Mouse (Mus musculus): ENCODE data around the gene Grid1. TPM values are rescaled to one million over a fixed set of nuclear protein-coding genes. Genes with fewer than 3 reads are reported as not detected.

The Grid1 gene
- polyA plus RNA-seq, 1 experiment = 0.24 TPM

DNA sequence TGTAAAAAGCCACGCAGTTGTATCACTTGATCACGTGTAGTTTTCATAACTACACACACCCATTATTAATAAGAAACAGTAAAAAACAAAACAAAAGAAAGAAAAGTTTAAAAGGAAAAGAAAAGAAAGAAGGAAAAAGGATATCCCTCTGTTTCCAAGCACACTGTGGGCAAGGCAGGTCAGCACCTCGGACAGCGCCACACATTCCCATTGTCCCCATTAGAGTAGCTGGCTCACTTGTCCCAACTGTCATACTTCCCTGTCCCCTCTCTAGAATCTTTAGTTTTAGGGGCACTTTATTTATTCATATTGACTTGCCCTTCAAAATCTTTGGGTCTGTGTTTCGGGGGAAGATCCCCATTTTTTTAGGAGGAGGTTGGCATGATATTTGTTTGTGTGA, 47.4 kb downstream of the Grid1 start:
- TF ChIP-seq EP300 (IDR thresholded peaks at IDR 0.05; ENCODE audit: insufficient read depth, low read depth, low read length) (no peak), CTCF (IDR thresholded peaks at IDR 0.05; ENCODE audit: low read depth, low read length) (no peak), POLR2A (IDR thresholded peaks at IDR 0.05; ENCODE audit: insufficient read depth, low read length) (no peak)
- Histone ChIP-seq H3K4me1 (ENCODE audit: control insufficient read depth, insufficient read depth, low read length) (no peaks in the 10 kb centered on the region), H3K27me3 (ENCODE audit: control insufficient read depth, insufficient read depth, low read length, poor library complexity, severe bottlenecking) (no peaks in the 10 kb centered on the region), H3K36me3 (ENCODE audit: control insufficient read depth, insufficient read depth, low read length, poor library complexity, severe bottlenecking) (no peaks in the 10 kb centered on the region), H3K9ac (ENCODE audit: low read depth, poor library complexity, severe bottlenecking) (no peak overlapping the region), H3K4me3 (ENCODE audit: low read depth, low read length) (no peak overlapping the region), H3K9me3 (replicated peaks; ENCODE audit: control insufficient read depth, insufficient read depth, low read length, poor library complexity, severe bottlenecking) (no peaks in the 10 kb centered on the region), H3K27ac (ENCODE audit: insufficient read depth, low read length) (no peak overlapping the region)

DNA sequence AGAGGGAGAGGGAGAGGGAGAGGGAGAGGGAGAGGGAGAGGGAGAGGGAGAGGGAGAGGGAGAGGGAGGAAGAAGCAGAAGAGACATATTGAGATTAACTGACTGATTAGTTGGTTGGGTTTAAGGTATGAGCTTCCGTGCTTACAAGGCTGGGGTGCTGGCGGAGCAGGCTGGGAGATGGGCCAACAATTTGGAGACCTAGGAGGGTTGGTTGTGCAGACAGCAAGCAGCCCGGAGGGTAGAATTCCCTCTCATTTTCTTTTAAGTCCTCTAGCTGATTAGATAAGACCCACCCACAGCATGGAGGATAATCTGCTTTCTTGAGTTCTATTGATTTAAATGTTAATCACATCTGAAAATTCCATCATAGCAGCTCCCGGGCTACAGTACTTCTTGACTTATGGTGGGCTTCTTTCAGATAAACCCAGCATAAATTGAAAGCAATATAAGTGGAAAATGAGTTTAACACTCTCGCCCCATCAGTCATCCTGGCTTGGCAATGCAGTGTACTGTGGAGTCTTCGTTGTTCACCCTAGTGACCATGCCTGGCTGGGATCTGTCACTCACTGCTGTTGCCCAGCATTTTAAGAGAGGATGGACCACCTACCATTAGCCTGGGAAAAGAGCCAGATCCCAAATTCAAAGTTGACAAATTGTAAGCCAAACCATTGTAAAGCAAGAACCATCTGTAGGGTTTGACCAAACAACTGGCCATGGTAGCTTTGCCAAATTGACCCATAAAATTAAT, 48.8 kb downstream of the Grid1 start:
- H3K9ac ChIP-seq (ENCODE audit: low read depth, poor library complexity, severe bottlenecking) = no peak overlapping the region
- no peaks in the 10 kb centered on the region for H3K36me3 ChIP-seq (ENCODE audit: control insufficient read depth, insufficient read depth, low read length, poor library complexity, severe bottlenecking)
- H3K4me3 ChIP-seq (ENCODE audit: low read depth, low read length) = no peak overlapping the region
- H3K9me3 ChIP-seq (replicated peaks; ENCODE audit: control insufficient read depth, insufficient read depth, low read length, poor library complexity, severe bottlenecking) = no peaks in the 10 kb centered on the region
- TF ChIP-seq CTCF (IDR thresholded peaks at IDR 0.05; ENCODE audit: low read depth, low read length) (no peak), POLR2A (IDR thresholded peaks at IDR 0.05; ENCODE audit: insufficient read depth, low read length) (no peak), EP300 (IDR thresholded peaks at IDR 0.05; ENCODE audit: insufficient read depth, low read depth, low read length) (no peak)
- H3K4me1 ChIP-seq (ENCODE audit: control insufficient read depth, insufficient read depth, low read length) = no peaks in the 10 kb centered on the region
- no peak overlapping the region for H3K27ac ChIP-seq (ENCODE audit: insufficient read depth, low read length)
- H3K27me3 ChIP-seq (ENCODE audit: control insufficient read depth, insufficient read depth, low read length, poor library complexity, severe bottlenecking) = no peaks in the 10 kb centered on the region

- no peak overlapping the region for H3K27ac ChIP-seq (ENCODE audit: insufficient read depth, low read length)
- H3K9ac ChIP-seq (ENCODE audit: low read depth, poor library complexity, severe bottlenecking) = no peak overlapping the region
- H3K4me3 ChIP-seq (ENCODE audit: low read depth, low read length) = no peak overlapping the region
- H3K36me3 ChIP-seq (ENCODE audit: control insufficient read depth, insufficient read depth, low read length, poor library complexity, severe bottlenecking) = no peaks in the 10 kb centered on the region
- TF ChIP-seq POLR2A (IDR thresholded peaks at IDR 0.05; ENCODE audit: insufficient read depth, low read length) (no peak), CTCF (IDR thresholded peaks at IDR 0.05; ENCODE audit: low read depth, low read length) (no peak), EP300 (IDR thresholded peaks at IDR 0.05; ENCODE audit: insufficient read depth, low read depth, low read length) (no peak)
- H3K27me3 ChIP-seq (ENCODE audit: control insufficient read depth, insufficient read depth, low read length, poor library complexity, severe bottlenecking) = no peaks in the 10 kb centered on the region
- H3K4me1 ChIP-seq (ENCODE audit: control insufficient read depth, insufficient read depth, low read length) = peaks cover 3% of the 10 kb centered on the region
- H3K9me3 ChIP-seq (replicated peaks; ENCODE audit: control insufficient read depth, insufficient read depth, low read length, poor library complexity, severe bottlenecking) = no peaks in the 10 kb centered on the region
Observed at GRCm38 (mm10) chr14:34879996-34880395, 60.1 kb downstream of the Grid1 start.

- Histone ChIP-seq H3K36me3 (ENCODE audit: control insufficient read depth, insufficient read depth, low read length, poor library complexity, severe bottlenecking) (no peaks in the 10 kb centered on the region), H3K9ac (ENCODE audit: low read depth, poor library complexity, severe bottlenecking) (no peak overlapping the region), H3K4me1 (ENCODE audit: control insufficient read depth, insufficient read depth, low read length) (peaks cover 3% of the 10 kb centered on the region), H3K9me3 (replicated peaks; ENCODE audit: control insufficient read depth, insufficient read depth, low read length, poor library complexity, severe bottlenecking) (no peaks in the 10 kb centered on the region), H3K27me3 (ENCODE audit: control insufficient read depth, insufficient read depth, low read length, poor library complexity, severe bottlenecking) (no peaks in the 10 kb centered on the region), H3K4me3 (ENCODE audit: low read depth, low read length) (no peak overlapping the region), H3K27ac (ENCODE audit: insufficient read depth, low read length) (no peak overlapping the region)
- TF ChIP-seq CTCF (IDR thresholded peaks at IDR 0.05; ENCODE audit: low read depth, low read length) (no peak), POLR2A (IDR thresholded peaks at IDR 0.05; ENCODE audit: insufficient read depth, low read length) (no peak), EP300 (IDR thresholded peaks at IDR 0.05; ENCODE audit: insufficient read depth, low read depth, low read length) (no peak)
Observed at GRCm38 (mm10) chr14:34880431-34881421, 60.8 kb downstream of the Grid1 start.

DNA sequence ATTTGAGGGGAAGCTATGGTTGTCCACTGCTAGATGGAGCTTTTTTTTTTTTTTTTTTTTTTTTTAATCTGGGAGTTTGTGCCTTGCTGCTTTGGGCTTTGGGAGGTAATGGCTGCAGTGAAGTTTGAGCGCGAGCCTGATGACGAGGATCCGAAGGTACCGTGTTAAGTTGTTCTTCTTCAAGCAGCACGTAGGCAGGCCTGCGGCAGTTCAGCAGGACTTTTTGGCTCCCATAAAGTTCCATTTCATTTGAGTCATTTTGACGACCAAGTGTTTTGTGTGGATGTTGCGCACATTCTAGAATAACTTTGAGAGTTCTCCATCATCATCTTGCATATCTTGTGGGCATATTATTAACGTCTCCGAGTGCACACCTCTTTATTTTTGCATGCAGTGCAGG, 64.3 kb downstream of the Grid1 start:
- H3K4me1 ChIP-seq (ENCODE audit: control insufficient read depth, insufficient read depth, low read length) = peaks cover 3% of the 10 kb centered on the region

More for the DNA sequence above, 64.3 kb downstream of the Grid1 start:
- Histone ChIP-seq H3K36me3 (ENCODE audit: control insufficient read depth, insufficient read depth, low read length, poor library complexity, severe bottlenecking) (no peaks in the 10 kb centered on the region), H3K27ac (ENCODE audit: insufficient read depth, low read length) (no peak overlapping the region), H3K27me3 (ENCODE audit: control insufficient read depth, insufficient read depth, low read length, poor library complexity, severe bottlenecking) (no peaks in the 10 kb centered on the region), H3K9ac (ENCODE audit: low read depth, poor library complexity, severe bottlenecking) (no peak overlapping the region), H3K4me3 (ENCODE audit: low read depth, low read length) (no peak overlapping the region), H3K9me3 (replicated peaks; ENCODE audit: control insufficient read depth, insufficient read depth, low read length, poor library complexity, severe bottlenecking) (no peaks in the 10 kb centered on the region)
- TF ChIP-seq EP300 (IDR thresholded peaks at IDR 0.05; ENCODE audit: insufficient read depth, low read depth, low read length) = no peak
- no peak for TF ChIP-seq POLR2A (IDR thresholded peaks at IDR 0.05; ENCODE audit: insufficient read depth, low read length)
- no peak for TF ChIP-seq CTCF (IDR thresholded peaks at IDR 0.05; ENCODE audit: low read depth, low read length)
